Mouse (Mus musculus) neural tube, embryonic 14.5 days (tissue): Measurements from ENCODE around the gene Grk6. TPM values are rescaled to one million over a fixed set of nuclear protein-coding genes. Genes with fewer than 3 reads are reported as not detected.

Source experiments
- ATAC-seq: fragments of 200-750 bp; cut with Nextera tagmentation; 2 replicates; pipeline ENCODE4 v1.8.0; 2017; ENCODE audit warnings: low read depth, mild to moderate bottlenecking, moderate TSS enrichment, moderate library complexity
- H3K27ac ChIP-seq: fragments of 300-500 bp; sonication (generic); 2 replicates; pipeline ENCODE4 v1.5.1; 2014; ENCODE audit warnings: low read depth, mild to moderate bottlenecking, control low read depth, low read length, moderate library complexity, mixed read lengths
- H3K27me3 ChIP-seq: fragments of 300-500 bp; sonication (generic); 2 replicates; pipeline ENCODE4 v1.6.1; 2014; ENCODE audit warnings: low read length; ENCODE audit not compliant: control insufficient read depth, insufficient read depth
- H3K36me3 ChIP-seq: fragments of 300-500 bp; sonication (generic); 2 replicates; pipeline ENCODE4 v1.6.1; 2014; ENCODE audit warnings: low read length, mixed read lengths; ENCODE audit not compliant: control insufficient read depth, insufficient read depth
- H3K4me1 ChIP-seq: fragments of 300-500 bp; sonication (generic); 2 replicates; pipeline ENCODE4 v1.6.1; 2014; ENCODE audit warnings: low read length; ENCODE audit not compliant: control insufficient read depth, insufficient read depth
- H3K4me2 ChIP-seq: fragments of 300-500 bp; sonication (generic); 2 replicates; pipeline ENCODE4 v1.6.1; 2014; ENCODE audit warnings: mild to moderate bottlenecking, low read depth, low read length, control low read depth
- H3K4me3 ChIP-seq: fragments of 300-500 bp; sonication (generic); 2 replicates; pipeline ENCODE4 v1.5.1; 2014; ENCODE audit warnings: low read depth, low read length, control low read depth, mixed read lengths
- H3K9ac ChIP-seq: fragments of 300-500 bp; sonication (generic); replicated peaks from 2 replicates; pipeline ENCODE4 v1.6.1; 2014; ENCODE audit warnings: low read depth, mild to moderate bottlenecking, control low read depth, low read length, mixed read lengths
- H3K9me3 ChIP-seq: fragments of 300-500 bp; sonication (generic); 2 replicates; pipeline ENCODE4 v1.6.1; 2016; ENCODE audit warnings: low read length; ENCODE audit not compliant: control insufficient read depth
- WGBS: fragments of 180-500 bp; shearing (Covaris S2); extraction: QIAGEN DNeasy Blood & Tissue Kit; methylation state at CpG from one replicate; pipeline ENCODE4 v1.1.7; 2014; 5-methylcytosine and 5-hydroxymethylcytosine counted together
- polyA plus RNA-seq: library from polyadenylated mRNA; unstranded; fragments of >200 nt; fragmentation: Nextera tagmentation; extraction: Ambion mirVana; gene quantifications from 2 replicates; pipeline ENCODE4 v1.2.1, GENCODE M21; 2014

Grk6 gene
- polyA plus RNA-seq, 1 experiment from 2014 or later, result 39.0 TPM

GRCm38 (mm10) chr13:55475750-55476149 is 30.9 kb downstream of the Grk6 start:
- Histone ChIP-seq H3K4me2 (no peak overlapping the region), H3K4me1 (peaks cover 44% of the 10 kb centered on the region), H3K9ac (no peak overlapping the region), H3K4me3 (no peak overlapping the region), H3K27me3 (no peaks in the 10 kb centered on the region), H3K9me3 (no peaks in the 10 kb centered on the region), H3K27ac (no peak overlapping the region), H3K36me3 (peaks cover 72% of the 10 kb centered on the region)
- no peak for ATAC-seq
- 88% methylated on average over 5 of the region's 5 CpGs for WGBS

GRCm38 (mm10) chr13:55476256-55476655 is 31.4 kb downstream of the Grk6 start:
- no peak overlapping the region for H3K9ac ChIP-seq
- H3K4me1 ChIP-seq, result peaks cover 39% of the 10 kb centered on the region
- no peak overlapping the region for H3K4me3 ChIP-seq

GRCm38 (mm10) chr13:55477492-55477891 is 32.6 kb downstream of the Grk6 start:
- Histone ChIP-seq H3K9me3 (no peaks in the 10 kb centered on the region), H3K4me2 (no peak overlapping the region), H3K27ac (no peak overlapping the region), H3K9ac (no peak overlapping the region), H3K4me3 (no peak overlapping the region), H3K36me3 (peaks cover 89% of the 10 kb centered on the region), H3K27me3 (no peaks in the 10 kb centered on the region), H3K4me1 (peaks cover 33% of the 10 kb centered on the region)
- ATAC-seq, result no peak
- 71% methylated on average over 16 of the region's 16 CpGs for WGBS

More at GRCm38 (mm10) chr13:55476256-55476655, 31.4 kb downstream of the Grk6 start:
- no peak for ATAC-seq
- Histone ChIP-seq H3K27me3 (no peaks in the 10 kb centered on the region), H3K9me3 (no peaks in the 10 kb centered on the region), H3K27ac (no peak overlapping the region), H3K36me3 (peaks cover 77% of the 10 kb centered on the region), H3K4me2 (no peak overlapping the region)
- WGBS, result 96% methylated on average over 8 of the region's 8 CpGs

GRCm38 (mm10) chr13:55478036-55478435 is 33.2 kb downstream of the Grk6 start:
- Histone ChIP-seq H3K27me3 (no peaks in the 10 kb centered on the region), H3K4me2 (no peak overlapping the region), H3K4me3 (no peak overlapping the region), H3K9me3 (no peaks in the 10 kb centered on the region), H3K9ac (no peak overlapping the region), H3K4me1 (peaks cover 33% of the 10 kb centered on the region), H3K27ac (no peak overlapping the region), H3K36me3 (peaks cover 93% of the 10 kb centered on the region)
- 61% methylated on average over 5 of the region's 5 CpGs for WGBS
- no peak for ATAC-seq

GRCm38 (mm10) chr13:55479008-55479407 is 34.1 kb downstream of the Grk6 start:
- no peaks in the 10 kb centered on the region for H3K27me3 ChIP-seq
- no peak overlapping the region for H3K27ac ChIP-seq
- H3K4me2 ChIP-seq, result no peak overlapping the region
- ATAC-seq, result no peak
- WGBS, result 87% methylated on average over 7 of the region's 7 CpGs
- no peak overlapping the region for H3K9ac ChIP-seq
- H3K9me3 ChIP-seq, result no peaks in the 10 kb centered on the region
- no peak overlapping the region for H3K4me3 ChIP-seq
- H3K36me3 ChIP-seq, result peaks cover 85% of the 10 kb centered on the region
- peaks cover 33% of the 10 kb centered on the region for H3K4me1 ChIP-seq

GRCm38 (mm10) chr13:55479929-55480328 is 35.1 kb downstream of the Grk6 start:
- no peak for ATAC-seq
- Histone ChIP-seq H3K4me1 (peaks cover 33% of the 10 kb centered on the region), H3K27me3 (no peaks in the 10 kb centered on the region), H3K4me3 (no peak overlapping the region), H3K27ac (no peak overlapping the region), H3K9ac (no peak overlapping the region), H3K9me3 (no peaks in the 10 kb centered on the region), H3K36me3 (peaks cover 76% of the 10 kb centered on the region), H3K4me2 (no peak overlapping the region)

GRCm38 (mm10) chr13:55482542-55482941 is 37.7 kb downstream of the Grk6 start:
- 68% methylated on average over 7 of the region's 7 CpGs for WGBS
- Histone ChIP-seq H3K27me3 (peaks cover 2% of the 10 kb centered on the region; the same call in 1 of the 2 replicates), H3K4me2 (peak overlapping the region; percentile 97; the same call in 1 of the 2 replicates), H3K4me1 (peaks cover 42% of the 10 kb centered on the region), H3K9ac (no peak overlapping the region), H3K27ac (no peak overlapping the region), H3K36me3 (peaks cover 50% of the 10 kb centered on the region), H3K4me3 (peak overlapping the region; percentile 99; the same call in 1 of the 2 replicates), H3K9me3 (no peaks in the 10 kb centered on the region)
- no peak for ATAC-seq

GRCm38 (mm10) chr13:55483071-55483470 is 38.2 kb downstream of the Grk6 start:
- Histone ChIP-seq H3K36me3 (peaks cover 44% of the 10 kb centered on the region), H3K9me3 (no peaks in the 10 kb centered on the region), H3K9ac (peak overlapping the region; percentile 43), H3K4me2 (peak overlapping the region; percentile 97), H3K4me3 (peak overlapping the region; percentile 99), H3K4me1 (peaks cover 42% of the 10 kb centered on the region), H3K27me3 (peaks cover 2% of the 10 kb centered on the region; the same call in 1 of the 2 replicates), H3K27ac (peak overlapping the region; percentile 74)
- ATAC-seq, result no peak
- WGBS, result 44% methylated on average over 9 of the region's 9 CpGs

- H3K27me3 ChIP-seq, result peaks cover 2% of the 10 kb centered on the region; the same call in 1 of the 2 replicates
- 3% methylated on average over 15 of the region's 15 CpGs for WGBS
- H3K9ac ChIP-seq, result peak overlapping the region; percentile 43
- peak overlapping the region; percentile 74 for H3K27ac ChIP-seq
- peak; percentile 84 for ATAC-seq
- peaks cover 43% of the 10 kb centered on the region for H3K36me3 ChIP-seq
- peak overlapping the region; percentile 97 for H3K4me2 ChIP-seq
- H3K4me1 ChIP-seq, result peaks cover 42% of the 10 kb centered on the region
- H3K4me3 ChIP-seq, result peak overlapping the region; percentile 99
- no peaks in the 10 kb centered on the region for H3K9me3 ChIP-seq
Observed at GRCm38 (mm10) chr13:55483593-55483992, 38.7 kb downstream of the Grk6 start.
